Mouse (Mus musculus) spleen, adult 18-20 months (tissue): Measurements from ENCODE around the gene Slc22a28.
"Not testable (repeated sequence)": the region's sequence is repeated elsewhere in the genome, so short reads cannot be mapped to it uniquely, and the experiment has no call there.

Experiments
- DNase-seq, 2 experiments: peaks; one replicate each; pipeline ENCODE4 v3.0.0; 2022; ENCODE audit warnings: mixed read lengths in 2 of 2

The Slc22a28 gene

DNA sequence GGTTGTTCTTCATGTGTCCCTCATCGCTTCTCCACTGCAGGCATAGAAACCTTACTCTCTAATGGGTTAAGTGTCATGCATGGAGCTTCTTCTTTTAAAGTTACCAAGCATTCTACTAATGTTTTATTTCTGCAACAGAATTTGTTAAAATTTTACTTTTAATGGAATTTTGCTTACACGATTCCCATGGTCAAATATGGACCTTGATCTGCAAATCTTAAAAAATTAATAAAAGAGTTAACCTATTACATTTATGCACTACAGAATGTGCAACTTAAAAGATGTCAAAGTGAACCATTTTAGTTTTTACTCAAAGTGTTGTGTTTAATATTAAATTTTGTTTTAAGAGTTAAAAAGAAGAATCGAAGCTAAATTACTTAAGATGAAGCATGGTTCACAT is at the start of gene Slc22a28:
Gene Slc22a28, minus strand, starts transcription at position 102 of the 400 bp plus-strand sequence.
- DNase-seq, result not testable (repeated sequence)

DNA sequence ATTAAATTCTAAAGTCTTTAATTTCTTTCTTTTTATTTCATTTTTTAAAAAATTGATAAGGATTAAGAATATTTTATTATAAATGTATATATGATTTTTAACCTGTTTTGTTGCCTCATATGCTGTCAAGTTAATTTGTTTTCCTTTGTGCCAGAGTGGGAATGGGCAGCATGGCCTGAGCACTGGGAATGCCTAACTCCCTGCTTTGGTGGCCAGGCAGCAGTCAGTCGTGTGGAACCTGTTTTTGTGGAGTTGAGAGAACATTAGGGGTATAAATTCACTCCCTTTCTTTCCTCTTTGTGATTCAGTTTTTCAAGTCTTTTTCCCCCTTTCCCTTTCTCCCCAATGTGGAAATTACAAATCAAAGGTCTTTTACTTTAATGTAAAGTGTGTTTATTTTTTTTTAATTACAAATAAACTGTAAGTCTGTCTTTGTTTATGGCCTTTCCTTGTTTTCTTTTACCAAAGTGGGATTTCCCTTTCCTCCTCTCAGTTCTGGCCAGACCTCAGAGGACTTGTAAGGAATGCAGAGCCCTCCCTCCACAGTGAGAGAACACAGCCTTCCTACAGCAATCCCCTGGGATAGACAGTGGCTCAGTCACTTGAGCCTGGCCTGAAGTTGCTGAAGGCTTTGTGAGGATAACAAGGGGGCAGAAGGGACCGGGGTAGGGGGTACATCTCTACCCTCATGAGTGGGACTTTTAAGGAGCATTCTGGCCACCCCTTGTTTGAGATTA is 17.2 kb upstream of the Slc22a28 start:
- DNase-seq, result no peak

DNA sequence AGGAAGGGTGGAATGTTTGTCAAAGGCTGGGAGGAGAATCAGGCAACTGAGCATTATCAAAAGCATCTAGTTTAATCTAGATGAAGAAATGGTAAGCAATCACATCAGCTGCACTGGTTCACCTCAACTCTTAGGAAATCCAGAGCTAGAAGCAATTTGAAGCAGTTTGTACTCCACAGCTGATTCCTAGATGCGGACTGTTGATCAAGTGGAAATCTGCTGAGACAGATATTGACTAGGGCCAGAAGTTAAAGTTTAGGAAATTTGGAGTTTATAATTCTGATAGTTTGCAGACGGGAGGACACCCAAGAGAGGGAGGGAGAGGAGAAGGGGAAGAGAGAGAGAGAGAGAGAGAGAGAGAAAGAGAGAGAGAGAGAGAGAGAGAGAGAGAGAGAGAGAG is 10.9 kb upstream of the Slc22a28 start:
- DNase-seq, result not testable (repeated sequence)

GRCm38 (mm10) chr19:8134127-8134841 is 2.5 kb upstream of the Slc22a28 start:
- not testable (repeated sequence) for DNase-seq

GRCm38 (mm10) chr19:8019904-8020349 is 111.9 kb downstream of the Slc22a28 start:
- DNase-seq, result peak; percentile 43 to 48

GRCm38 (mm10) chr19:8019329-8019851 is 112.4 kb downstream of the Slc22a28 start:
- peak; percentile 24 to 47 for DNase-seq

GRCm38 (mm10) chr19:8018535-8018934 is 113.2 kb downstream of the Slc22a28 start:
- DNase-seq, result peak in 1 of 2 experiments; percentile 22
